In the genomic region with DNA sequence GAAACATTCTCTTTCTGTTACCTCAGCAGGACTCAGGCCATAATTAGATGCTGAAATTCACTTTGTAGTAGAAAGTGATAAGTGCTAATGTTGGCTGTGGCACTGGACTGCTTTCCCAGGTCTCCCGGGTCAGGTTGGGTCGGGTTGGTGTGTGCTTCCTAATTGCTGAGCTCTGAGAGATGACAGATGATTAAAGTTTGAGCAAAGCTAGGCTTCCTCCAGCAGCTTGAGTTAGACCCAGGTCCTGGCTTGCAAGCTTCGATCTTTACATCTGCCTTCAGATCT, we compare ENCODE assay signal across 11 mouse cellular contexts.
A peak's percentile ranks its signal among the peaks of the same experiment; 100 is the strongest.
DNase-seq lines count a peak whose midpoint lies in the region; ATAC-seq and TF ChIP-seq lines count a peak whose summit lies in the region.
"Had no signal": no experiment of that assay in that cellular context is flagged by ENCODE, and none has a peak within 500 bp of the region (broad histone marks: within the 10 kb centered on the region; RNA-seq: fewer than 3 reads in every experiment).

No protein-coding gene starts in this region.

- no peak overlapping the region for H3K4me2 ChIP-seq in intestine, embryonic 14.5 days (ENCODE audit: low read length)
- H3K4me2 ChIP-seq in intestine, postnatal 0 days (replicated peaks; ENCODE audit: low read depth): no peak overlapping the region
- no peak overlapping the region for H3K4me2 ChIP-seq in midbrain, postnatal 0 days (ENCODE audit: low read depth, low read length, poor library complexity, severe bottlenecking)

- ATAC-seq in intestine, embryonic 14.5 days (replicated peaks; ENCODE audit: low FRiP score, low TSS enrichment, low read depth): no peak
- no peak for ATAC-seq in intestine, postnatal 0 days
- ATAC-seq in midbrain, postnatal 0 days (ENCODE audit: low FRiP score): no peak

- H3K27me3 ChIP-seq in intestine, embryonic 14.5 days (replicated peaks; ENCODE audit: control insufficient read depth, insufficient read depth, low read length): no peaks in the 10 kb centered on the region
- H3K27me3 ChIP-seq in intestine, postnatal 0 days (replicated peaks; ENCODE audit: control insufficient read depth, insufficient read depth, low read length): no peaks in the 10 kb centered on the region
- H3K27me3 ChIP-seq in embryonic facial prominence, embryonic 10.5 days (replicated peaks; ENCODE audit: low read depth, poor library complexity, severe bottlenecking): no peaks in the 10 kb centered on the region
- H3K27me3 ChIP-seq in midbrain, postnatal 0 days (ENCODE audit: insufficient read depth, low read length): no peaks in the 10 kb centered on the region

- DNase-seq in gastrocnemius, adult 2 months: no peak
- DNase-seq in gastrocnemius, postnatal 25 days: no peak
- DNase-seq in intestine, embryonic 14.5 days (ENCODE audit: low spot score): no peak
- no peak for DNase-seq in embryonic facial prominence, embryonic 10.5 days (ENCODE audit: low spot score)
- DNase-seq in midbrain, postnatal 0 days (ENCODE audit: low spot score): no peak
- DNase-seq in layer of hippocampus, adult 9-11 months: no peak
- DNase-seq in gastrocnemius, postnatal 36 days: no peak
- DNase-seq: right cerebral cortex, adult 18-20 months had no signal

- 19% methylated on average over 3 of the region's 3 CpGs for WGBS in intestine, embryonic 14.5 days
- WGBS in intestine, postnatal 0 days: 31% methylated on average over 3 of the region's 3 CpGs
- WGBS in embryonic facial prominence, embryonic 10.5 days: 20% methylated on average over 3 of the region's 3 CpGs
- WGBS in midbrain, postnatal 0 days: 37% methylated on average over 3 of the region's 3 CpGs

- intact Hi-C loops in gastrocnemius, adult 2 months (cut with DNase I): no loop called here
- intact Hi-C loops in gastrocnemius, postnatal 36 days (cut with DNase I): no loop called here

- H3K4me3 ChIP-seq in gastrocnemius, adult 2 months: no peak overlapping the region
- H3K4me3 ChIP-seq in intestine, embryonic 14.5 days (ENCODE audit: low read depth, low read length): no peak overlapping the region
- H3K4me3 ChIP-seq in intestine, postnatal 0 days (ENCODE audit: low read depth, low read length): no peak overlapping the region
- no peak overlapping the region for H3K4me3 ChIP-seq in embryonic facial prominence, embryonic 10.5 days
- H3K4me3 ChIP-seq in midbrain, postnatal 0 days (ENCODE audit: low read depth, low read length): no peak overlapping the region

- peak overlapping the region; percentile 64 for H3K27ac ChIP-seq in gastrocnemius, adult 2 months
- H3K27ac ChIP-seq in intestine, embryonic 14.5 days (ENCODE audit: low read depth): peak overlapping the region; percentile 43; the same call in 1 of the 2 replicates
- H3K27ac ChIP-seq in intestine, postnatal 0 days (ENCODE audit: low read depth, low read length): no peak overlapping the region; the same call in 1 of the 2 replicates
- peak overlapping the region; percentile 75 for H3K27ac ChIP-seq in embryonic facial prominence, embryonic 10.5 days (replicated peaks)
- 0 out of 2 replicates have a peak overlapping the region, but pooled peaks have one; percentile 3 for H3K27ac ChIP-seq in midbrain, postnatal 0 days (ENCODE audit: low read depth, low read length)
- H3K27ac ChIP-seq: liver, embryonic 14.5 days; macrophage had no signal

- no peaks in the 10 kb centered on the region for H3K36me3 ChIP-seq in intestine, embryonic 14.5 days (ENCODE audit: control insufficient read depth, insufficient read depth, low read length)
- H3K36me3 ChIP-seq in intestine, postnatal 0 days (ENCODE audit: control insufficient read depth, insufficient read depth): no peaks in the 10 kb centered on the region
- no peaks in the 10 kb centered on the region for H3K36me3 ChIP-seq in embryonic facial prominence, embryonic 10.5 days (replicated peaks)
- H3K36me3 ChIP-seq in midbrain, postnatal 0 days (ENCODE audit: insufficient read depth, low read length): no peaks in the 10 kb centered on the region

- H3K9me3 ChIP-seq in intestine, embryonic 14.5 days (ENCODE audit: control insufficient read depth, low read length): no peaks in the 10 kb centered on the region
- no peaks in the 10 kb centered on the region for H3K9me3 ChIP-seq in intestine, postnatal 0 days (ENCODE audit: control insufficient read depth)
- H3K9me3 ChIP-seq in embryonic facial prominence, embryonic 10.5 days: no peaks in the 10 kb centered on the region
- H3K9me3 ChIP-seq in midbrain, postnatal 0 days (ENCODE audit: low read length): no peaks in the 10 kb centered on the region

- peaks cover 8% of the 10 kb centered on the region for H3K4me1 ChIP-seq in intestine, embryonic 14.5 days (replicated peaks; ENCODE audit: control insufficient read depth, insufficient read depth, low read length)
- no peaks in the 10 kb centered on the region for H3K4me1 ChIP-seq in intestine, postnatal 0 days (replicated peaks; ENCODE audit: control insufficient read depth, insufficient read depth, low read length)
- H3K4me1 ChIP-seq in embryonic facial prominence, embryonic 10.5 days: peaks cover 48% of the 10 kb centered on the region
- 0 out of 2 replicates have a peak, but pooled peaks cover 6% of the 10 kb centered on the region for H3K4me1 ChIP-seq in midbrain, postnatal 0 days (ENCODE audit: insufficient read depth, low read length)

- no peak overlapping the region for H3K9ac ChIP-seq in intestine, embryonic 14.5 days (ENCODE audit: low read length)
- no peak overlapping the region for H3K9ac ChIP-seq in intestine, postnatal 0 days (ENCODE audit: low read depth, low read length)
- no peak overlapping the region for H3K9ac ChIP-seq in midbrain, postnatal 0 days (replicated peaks; ENCODE audit: low read length, poor library complexity, severe bottlenecking)
- H3K9ac ChIP-seq: liver, embryonic 14.5 days had no signal

- TF ChIP-seq CTCF in gastrocnemius, adult 2 months (IDR thresholded peaks at IDR 0.05): no peak
- TF ChIP-seq CTCF in intestine, postnatal 0 days (IDR thresholded peaks at IDR 0.05; ENCODE audit: low read depth): no peak
- no peak for TF ChIP-seq CTCF in midbrain, postnatal 0 days (IDR thresholded peaks at IDR 0.05)
